Mouse (Mus musculus) lung, postnatal 4 days (tissue): ENCODE results near the gene Cxcl15.
A peak's percentile ranks its signal among the peaks of the same experiment; 100 is the strongest.
"Not testable (repeated sequence)": the region's sequence is repeated elsewhere in the genome, so short reads cannot be mapped to it uniquely, and the experiment has no call there.

Source experiments
- DNase-seq, 2 experiments: peaks; one replicate each; pipeline ENCODE4 v3.0.0; 2021

Gene Cxcl15

DNA sequence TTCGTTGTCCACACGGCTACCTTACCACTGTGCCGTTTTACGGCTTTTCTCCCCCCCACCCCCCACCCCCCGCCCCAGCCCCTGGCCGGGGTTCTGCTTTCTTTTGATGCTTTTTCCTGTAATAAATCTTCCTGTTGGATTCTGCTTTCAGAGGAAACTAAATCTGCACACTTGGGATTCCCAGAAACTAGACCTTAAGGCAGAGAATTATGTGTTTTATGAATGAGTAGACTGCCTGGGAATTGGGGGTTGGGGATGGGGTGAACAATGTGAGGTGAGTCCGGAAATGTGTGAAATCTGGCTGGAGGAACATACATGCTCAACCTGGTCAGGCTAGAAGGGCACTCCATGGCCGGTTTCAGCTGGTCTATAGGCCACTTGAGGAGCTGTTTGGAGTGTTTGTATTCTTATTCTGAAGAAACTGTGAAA is 4.2 kb upstream of the Cxcl15 start:
- DNase-seq, result peak; percentile 57 to 72

DNA sequence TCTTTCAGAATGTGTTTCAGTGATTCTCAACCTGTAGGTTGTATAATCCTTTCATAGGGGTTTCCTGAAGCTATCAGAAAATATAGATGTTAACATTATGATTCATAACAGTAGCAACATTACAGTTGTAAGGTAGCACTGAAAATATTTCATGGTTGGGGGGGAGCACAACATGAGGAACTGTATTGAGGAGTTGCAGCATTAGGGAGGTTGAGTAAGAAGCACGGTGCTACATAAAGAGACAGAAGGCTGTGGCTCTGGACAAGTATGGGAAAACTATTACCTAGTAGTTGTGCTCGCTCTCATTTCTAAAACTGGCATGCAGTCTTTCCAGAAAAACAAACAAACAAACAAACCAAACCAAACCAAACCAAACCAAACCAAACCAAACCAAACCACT is 1.1 kb downstream of the Cxcl15 start:
- DNase-seq, result not testable (repeated sequence)

DNA sequence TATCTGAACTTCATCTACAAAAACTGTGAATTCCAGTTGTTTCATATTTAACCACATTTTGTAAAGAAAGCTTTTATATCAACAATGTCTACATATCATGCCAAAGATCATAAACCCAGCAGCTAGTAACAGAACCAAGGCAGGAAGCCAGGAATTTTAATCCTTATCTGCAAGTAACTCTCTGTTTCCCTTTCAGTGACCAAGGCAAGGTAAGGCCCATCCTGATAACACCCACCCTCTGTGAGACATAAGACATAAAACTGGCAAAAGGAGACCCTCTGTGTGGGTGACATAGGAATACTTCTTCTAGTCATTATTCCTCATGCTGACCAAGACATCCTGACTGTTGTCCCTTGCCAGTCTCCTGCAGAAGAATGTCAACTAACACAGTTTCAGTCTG is 10.2 kb downstream of the Cxcl15 start:
- DNase-seq, result peak in 1 of 2 experiments; percentile 3

DNA sequence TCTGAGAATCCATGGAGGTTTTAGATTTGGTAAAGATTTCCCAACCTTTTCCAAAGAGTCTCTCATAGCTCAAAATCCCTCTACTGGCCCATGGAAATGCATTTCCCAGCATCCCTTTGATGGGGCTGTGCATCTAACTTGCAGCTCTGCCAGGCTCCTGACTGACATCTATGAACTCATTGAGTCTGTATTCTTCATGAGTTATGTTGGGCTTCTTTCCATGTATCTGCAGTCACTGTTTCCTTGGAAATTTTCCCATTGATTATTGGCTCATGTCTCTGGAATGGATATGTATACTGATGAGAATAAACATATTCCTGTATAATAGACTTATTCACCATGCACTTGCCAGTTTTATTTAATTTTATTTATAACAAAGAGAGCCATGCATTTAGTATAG is 11.7 kb downstream of the Cxcl15 start:
- DNase-seq, result peak in 1 of 2 experiments; percentile 5

DNA sequence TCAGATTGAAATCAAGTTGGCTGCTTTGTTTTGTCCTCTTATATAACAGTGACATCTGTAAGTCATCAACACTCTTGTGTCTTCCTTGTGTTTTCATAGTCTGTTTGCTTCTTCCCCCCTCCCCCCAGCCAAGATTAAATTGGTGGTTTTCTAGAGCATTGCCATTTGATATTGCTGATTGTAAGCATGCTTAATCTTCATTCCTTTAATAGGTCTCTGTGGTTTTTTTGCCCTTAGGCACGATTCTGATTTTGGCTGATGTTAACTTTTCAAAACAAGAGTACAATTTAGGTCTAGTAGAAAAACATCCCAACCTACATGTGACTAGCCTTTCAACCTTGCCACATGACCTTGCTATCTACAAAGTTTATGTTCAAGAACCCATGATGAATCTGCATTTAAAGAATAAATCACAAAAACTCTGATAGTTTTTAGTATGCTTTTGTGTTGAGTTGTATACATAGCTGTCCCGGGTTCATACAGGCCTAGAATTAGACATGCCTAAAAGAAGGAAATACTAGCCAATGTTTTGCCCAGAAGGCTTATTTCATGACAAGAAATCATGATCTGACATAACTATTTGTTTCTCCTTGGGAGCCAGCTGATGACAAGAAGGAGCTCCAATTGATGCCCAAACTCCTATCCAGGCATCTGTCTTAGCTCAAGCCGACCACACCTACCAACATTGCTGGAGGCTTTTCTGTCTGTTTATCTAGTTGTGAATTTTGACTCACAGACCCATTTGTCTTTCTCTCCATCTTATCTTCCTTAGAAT is 13.0 kb downstream of the Cxcl15 start:
- peak in 1 of 2 experiments; percentile 2 for DNase-seq

DNA sequence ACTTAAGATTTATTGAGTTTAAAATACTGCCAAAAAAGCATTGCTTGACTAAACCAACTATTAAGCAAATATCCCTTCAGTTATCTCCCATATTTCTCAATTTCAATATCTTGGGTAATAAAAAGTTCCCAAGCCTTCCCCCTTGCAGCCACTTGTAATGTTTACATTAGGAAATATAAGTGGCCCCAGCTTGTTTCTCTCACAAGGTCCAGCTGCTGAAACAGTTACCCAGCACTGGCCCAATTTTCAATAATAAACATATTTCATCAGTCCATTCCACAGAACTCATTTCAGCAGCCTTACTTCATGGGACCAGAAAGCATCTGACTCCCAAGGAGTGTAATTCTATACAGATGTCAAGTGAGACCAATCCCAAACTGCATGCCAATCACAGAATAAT is 25.4 kb downstream of the Cxcl15 start:
- DNase-seq, result peak in 1 of 2 experiments; percentile 12

GRCm38 (mm10) chr5:90832145-90832767 is 37.9 kb downstream of the Cxcl15 start:
- DNase-seq, result peak; percentile 36 to 47

GRCm38 (mm10) chr5:90832768-90833388 is 38.5 kb downstream of the Cxcl15 start:
- DNase-seq, result peak; percentile 33 to 53

DNA sequence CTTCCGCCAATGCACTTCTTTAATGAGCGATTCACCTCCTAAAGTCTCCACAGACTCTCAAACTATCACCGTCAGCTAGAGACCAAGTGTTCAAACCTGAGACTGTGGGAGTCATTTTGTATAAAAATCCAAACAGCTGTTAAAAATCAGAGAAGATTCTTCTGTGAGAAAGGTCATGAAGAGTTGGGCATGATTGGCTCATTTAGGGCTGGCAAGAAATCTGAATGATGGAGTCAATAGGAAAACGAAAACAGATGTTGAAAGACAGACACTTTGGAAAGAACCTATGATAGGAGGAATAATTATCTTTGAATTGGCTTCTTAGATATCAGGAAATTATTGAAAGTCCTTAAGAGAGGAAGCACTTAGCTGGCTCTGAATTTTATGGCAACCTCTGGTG is 40.1 kb downstream of the Cxcl15 start:
- DNase-seq, result no peak

- peak; percentile 27 to 53 for DNase-seq
Measured at GRCm38 (mm10) chr5:90838582-90838981, 44.2 kb downstream of the Cxcl15 start.

GRCm38 (mm10) chr5:90840902-90841869 is 46.9 kb downstream of the Cxcl15 start:
- no peak for DNase-seq

DNA sequence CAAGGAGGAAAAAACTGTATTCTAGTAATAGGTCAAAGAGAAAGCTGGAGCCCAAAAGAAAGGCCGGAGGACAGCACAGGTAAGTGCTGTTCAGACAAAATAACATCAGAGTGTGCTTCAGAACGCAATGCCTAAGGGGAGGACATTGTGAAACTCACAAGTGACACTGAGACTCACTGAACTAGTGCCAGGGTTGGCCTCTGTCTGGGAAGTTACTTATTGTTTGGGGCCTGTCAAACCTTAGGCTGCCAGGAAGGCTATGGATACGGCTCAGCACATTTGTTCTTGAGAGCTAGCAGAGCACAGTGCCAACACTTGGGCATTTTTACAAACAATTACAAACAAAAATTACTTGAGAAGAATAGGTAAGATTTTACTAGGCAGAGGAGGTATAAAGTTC is 49.6 kb downstream of the Cxcl15 start:
- peak; percentile 9 to 24 for DNase-seq

GRCm38 (mm10) chr5:90850096-90850495 is 55.8 kb downstream of the Cxcl15 start:
- not testable (repeated sequence) for DNase-seq

- DNase-seq, result not testable (repeated sequence)
Measured at GRCm38 (mm10) chr5:90851391-90851790, 57.1 kb downstream of the Cxcl15 start.
